Mouse (Mus musculus): ENCODE data around the gene Tubg1. TPM values are rescaled to one million over a fixed set of nuclear protein-coding genes. Genes with fewer than 3 reads are reported as not detected.
"Not testable (repeated sequence)": the region's sequence is repeated elsewhere in the genome, so short reads cannot be mapped to it uniquely, and the experiment has no call there.

Gene Tubg1
- polyA plus RNA-seq, 1 experiment from 2014 or later: 63.7 TPM

GRCm38 (mm10) chr11:101154648-101155047 is 34.9 kb downstream of the Tubg1 start:
- ATAC-seq (ENCODE audit: low read depth): no peak
- Histone ChIP-seq H3K4me2 (ENCODE audit: low read depth, low read length) (no peak overlapping the region), H3K4me1 (ENCODE audit: control insufficient read depth, insufficient read depth, low read length) (peaks cover 12% of the 10 kb centered on the region; the same call in 1 of the 2 replicates), H3K4me3 (ENCODE audit: low read depth, low read length) (no peak overlapping the region), H3K9ac (replicated peaks; ENCODE audit: low read depth, low read length) (no peak overlapping the region), H3K27me3 (ENCODE audit: control insufficient read depth, insufficient read depth, low read length) (no peaks in the 10 kb centered on the region), H3K9me3 (ENCODE audit: control insufficient read depth, low read length) (no peaks in the 10 kb centered on the region), H3K27ac (ENCODE audit: low read depth, low read length) (no peak overlapping the region), H3K36me3 (ENCODE audit: control insufficient read depth, insufficient read depth, low read length) (no peaks in the 10 kb centered on the region)

- peak overlapping the region; percentile 31; the same call in 1 of the 2 replicates for H3K4me3 ChIP-seq (ENCODE audit: low read depth, low read length)
- 69% methylated on average over 6 of the region's 6 CpGs for WGBS
- H3K9ac ChIP-seq (replicated peaks; ENCODE audit: low read depth, low read length): no peak overlapping the region; the same call in 1 of the 2 replicates
- H3K36me3 ChIP-seq (ENCODE audit: control insufficient read depth, insufficient read depth, low read length): no peaks in the 10 kb centered on the region
- no peaks in the 10 kb centered on the region for H3K27me3 ChIP-seq (ENCODE audit: control insufficient read depth, insufficient read depth, low read length)
- no peak for ATAC-seq (ENCODE audit: low read depth)
- no peak overlapping the region for H3K27ac ChIP-seq (ENCODE audit: low read depth, low read length)
- H3K9me3 ChIP-seq (ENCODE audit: control insufficient read depth, low read length): no peaks in the 10 kb centered on the region
- 0 out of 2 replicates have a peak, but pooled peaks cover 12% of the 10 kb centered on the region for H3K4me1 ChIP-seq (ENCODE audit: control insufficient read depth, insufficient read depth, low read length)
- H3K4me2 ChIP-seq (ENCODE audit: low read depth, low read length): peak overlapping the region; percentile 48; the same call in 1 of the 2 replicates
Observed at GRCm38 (mm10) chr11:101155151-101155550, 35.4 kb downstream of the Tubg1 start.

DNA sequence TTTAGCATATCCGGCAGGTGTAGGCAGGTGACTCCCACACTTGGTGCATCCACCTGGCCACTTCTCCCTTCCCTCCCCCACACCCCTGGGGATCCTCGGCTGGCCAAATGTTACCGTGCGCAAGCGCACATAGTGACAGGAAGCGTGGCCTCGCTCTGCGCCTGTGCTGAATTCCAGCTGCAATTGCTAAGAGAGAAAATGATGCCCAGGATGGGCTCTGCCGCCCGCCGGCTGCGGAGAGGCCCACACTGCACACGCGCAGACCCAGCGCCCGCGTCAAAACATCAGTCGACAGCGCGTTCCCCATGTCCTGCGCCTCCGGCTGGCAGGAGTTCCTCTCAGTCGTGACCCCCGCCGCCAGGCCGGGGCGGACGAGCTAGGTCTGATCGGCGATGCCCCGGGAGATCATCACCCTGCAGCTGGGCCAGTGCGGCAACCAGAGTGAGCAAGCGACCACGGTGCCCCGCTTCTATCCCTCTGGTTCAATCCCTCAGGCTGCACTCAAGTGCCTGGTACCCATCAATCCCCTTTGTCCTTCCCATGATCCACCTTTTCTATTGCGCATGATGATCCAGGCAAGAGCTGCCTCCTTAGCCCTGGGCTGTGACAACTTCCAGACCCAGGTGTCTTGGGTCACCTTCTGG is 36.1 kb downstream of the Tubg1 start, which contains the start of gene Tubg2:
Gene Tubg2, plus strand, starts transcription at position 180 of the 644 bp plus-strand sequence.
- peak; percentile 91 for ATAC-seq (ENCODE audit: low read depth)
- Histone ChIP-seq H3K9me3 (ENCODE audit: control insufficient read depth, low read length) (no peaks in the 10 kb centered on the region), H3K36me3 (ENCODE audit: control insufficient read depth, insufficient read depth, low read length) (no peaks in the 10 kb centered on the region), H3K27me3 (ENCODE audit: control insufficient read depth, insufficient read depth, low read length) (no peaks in the 10 kb centered on the region), H3K9ac (replicated peaks; ENCODE audit: low read depth, low read length) (peak within 1 kb of the TSS; percentile 57), H3K4me2 (ENCODE audit: low read depth, low read length) (peak within 1 kb of the TSS; percentile 48), H3K27ac (ENCODE audit: low read depth, low read length) (peak within 1 kb of the TSS; percentile 79), H3K4me1 (ENCODE audit: control insufficient read depth, insufficient read depth, low read length) (0 out of 2 replicates have a peak, but pooled peaks cover 12% of the 10 kb centered on the region), H3K4me3 (ENCODE audit: low read depth, low read length) (peak within 1 kb of the TSS; percentile 31)
- WGBS: 2% methylated on average over 36 of the region's 36 CpGs

DNA sequence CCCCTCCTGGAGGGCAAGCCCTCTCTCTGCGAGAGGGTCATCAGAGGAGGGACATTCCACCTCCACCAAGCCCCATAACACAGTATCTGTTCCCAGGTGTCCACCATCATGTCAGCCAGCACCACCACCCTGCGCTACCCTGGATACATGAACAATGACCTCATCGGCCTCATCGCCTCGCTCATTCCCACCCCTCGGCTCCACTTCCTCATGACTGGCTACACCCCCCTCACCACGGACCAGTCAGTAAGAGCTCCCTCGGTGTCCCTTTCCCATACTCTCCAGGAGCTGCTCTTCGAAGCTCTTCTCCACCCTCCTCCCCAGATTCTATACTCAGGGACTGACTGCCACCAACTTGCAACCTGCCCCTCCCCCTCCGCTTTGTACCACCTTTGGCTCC is 40.4 kb downstream of the Tubg1 start:
- not testable (repeated sequence) for H3K4me2 ChIP-seq (ENCODE audit: low read depth, low read length); H3K27ac ChIP-seq (ENCODE audit: low read depth, low read length); H3K9me3 ChIP-seq (ENCODE audit: control insufficient read depth, low read length); H3K36me3 ChIP-seq (ENCODE audit: control insufficient read depth, insufficient read depth, low read length); ATAC-seq (ENCODE audit: low read depth); H3K9ac ChIP-seq (replicated peaks; ENCODE audit: low read depth, low read length); H3K4me3 ChIP-seq (ENCODE audit: low read depth, low read length)
- Histone ChIP-seq H3K27me3 (ENCODE audit: control insufficient read depth, insufficient read depth, low read length) (peaks cover 18% of the 10 kb centered on the region), H3K4me1 (ENCODE audit: control insufficient read depth, insufficient read depth, low read length) (peaks cover 16% of the 10 kb centered on the region; the same call in 1 of the 2 replicates)
- WGBS: 68% methylated on average over 7 of the region's 10 CpGs

DNA sequence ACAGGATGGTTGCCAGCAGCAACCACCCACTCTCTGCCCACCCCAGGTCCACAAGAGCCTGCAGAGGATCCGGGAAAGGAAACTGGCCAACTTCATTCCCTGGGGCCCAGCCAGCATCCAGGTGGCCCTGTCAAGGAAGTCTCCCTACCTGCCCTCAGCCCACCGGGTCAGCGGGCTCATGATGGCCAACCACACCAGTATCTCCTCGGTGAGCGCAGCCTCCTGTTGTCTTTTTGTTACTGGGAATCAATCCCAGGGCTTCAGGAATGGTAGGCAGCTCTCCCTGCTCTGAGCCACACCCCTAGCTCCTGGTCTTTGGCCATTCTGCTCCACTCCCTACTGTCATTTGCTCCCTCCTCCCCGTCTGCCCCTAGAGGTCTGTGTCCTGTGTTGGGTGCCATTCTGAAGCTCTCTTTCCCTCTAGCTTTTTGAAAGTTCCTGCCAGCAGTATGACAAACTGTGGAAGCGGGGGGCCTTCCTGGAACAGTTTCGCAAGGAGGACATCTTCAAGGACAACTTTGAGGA is 41.3 kb downstream of the Tubg1 start:
- H3K4me2 ChIP-seq (ENCODE audit: low read depth, low read length); H3K4me3 ChIP-seq (ENCODE audit: low read depth, low read length); ATAC-seq (ENCODE audit: low read depth); H3K36me3 ChIP-seq (ENCODE audit: control insufficient read depth, insufficient read depth, low read length); H3K27ac ChIP-seq (ENCODE audit: low read depth, low read length); H3K9me3 ChIP-seq (ENCODE audit: control insufficient read depth, low read length); H3K9ac ChIP-seq (replicated peaks; ENCODE audit: low read depth, low read length); H3K4me1 ChIP-seq (ENCODE audit: control insufficient read depth, insufficient read depth, low read length): not testable (repeated sequence)
- peaks cover 27% of the 10 kb centered on the region for H3K27me3 ChIP-seq (ENCODE audit: control insufficient read depth, insufficient read depth, low read length)
- 84% methylated on average over 6 of the region's 8 CpGs for WGBS

DNA sequence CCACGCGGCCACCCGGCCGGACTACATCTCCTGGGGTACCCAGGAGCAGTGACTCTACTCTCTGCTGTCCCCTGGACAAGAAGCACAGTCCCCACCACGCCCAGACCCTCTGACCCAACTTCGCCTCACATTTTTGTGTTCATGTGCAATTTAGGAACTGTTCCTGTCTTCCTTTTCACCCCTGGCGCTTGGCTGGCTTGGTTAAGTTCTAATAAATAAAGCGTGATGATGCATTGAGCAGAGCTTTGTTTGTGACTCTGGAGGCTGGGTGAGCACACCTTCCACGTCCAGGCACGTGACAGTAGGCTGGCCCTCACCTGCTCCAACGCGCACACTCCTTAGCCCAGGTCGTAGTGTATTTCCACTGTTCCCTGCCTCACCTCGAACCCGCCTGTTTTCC is 41.8 kb downstream of the Tubg1 start:
- Histone ChIP-seq H3K27ac (ENCODE audit: low read depth, low read length) (no peak overlapping the region), H3K9ac (replicated peaks; ENCODE audit: low read depth, low read length) (no peak overlapping the region), H3K27me3 (ENCODE audit: control insufficient read depth, insufficient read depth, low read length) (peaks cover 32% of the 10 kb centered on the region), H3K4me3 (ENCODE audit: low read depth, low read length) (no peak overlapping the region), H3K4me1 (ENCODE audit: control insufficient read depth, insufficient read depth, low read length) (peaks cover 5% of the 10 kb centered on the region; the same call in 1 of the 2 replicates), H3K36me3 (ENCODE audit: control insufficient read depth, insufficient read depth, low read length) (peaks cover 9% of the 10 kb centered on the region; the same call in 1 of the 2 replicates), H3K4me2 (ENCODE audit: low read depth, low read length) (no peak overlapping the region), H3K9me3 (ENCODE audit: control insufficient read depth, low read length) (no peaks in the 10 kb centered on the region)
- 89% methylated on average over 15 of the region's 15 CpGs for WGBS
- ATAC-seq (ENCODE audit: low read depth): no peak

DNA sequence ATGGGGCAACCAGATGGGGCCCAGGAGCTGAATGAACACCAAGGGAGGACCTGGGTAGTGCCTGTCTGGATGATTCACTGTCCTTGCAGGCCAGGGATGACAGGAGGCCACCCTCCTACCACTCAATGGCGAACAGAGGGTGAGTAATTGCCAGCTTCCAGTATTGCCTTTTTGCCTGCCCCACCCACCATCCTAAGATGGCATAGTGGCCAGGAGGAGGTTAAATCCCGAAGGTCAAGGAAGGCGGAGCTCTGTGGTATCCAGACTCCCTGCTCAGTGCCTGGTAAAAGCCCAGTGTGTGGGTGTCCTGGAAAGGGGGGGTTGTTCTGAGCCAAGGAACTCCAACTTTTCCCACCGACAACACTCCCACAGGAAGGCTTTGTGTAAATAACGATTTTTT is 42.6 kb downstream of the Tubg1 start:
- Histone ChIP-seq H3K4me3 (ENCODE audit: low read depth, low read length) (no peak overlapping the region), H3K4me1 (ENCODE audit: control insufficient read depth, insufficient read depth, low read length) (peaks cover 5% of the 10 kb centered on the region; the same call in 1 of the 2 replicates), H3K36me3 (ENCODE audit: control insufficient read depth, insufficient read depth, low read length) (peaks cover 12% of the 10 kb centered on the region), H3K27me3 (ENCODE audit: control insufficient read depth, insufficient read depth, low read length) (peaks cover 38% of the 10 kb centered on the region), H3K27ac (ENCODE audit: low read depth, low read length) (no peak overlapping the region), H3K9ac (replicated peaks; ENCODE audit: low read depth, low read length) (no peak overlapping the region), H3K9me3 (ENCODE audit: control insufficient read depth, low read length) (no peaks in the 10 kb centered on the region), H3K4me2 (ENCODE audit: low read depth, low read length) (no peak overlapping the region)
- no peak for ATAC-seq (ENCODE audit: low read depth)
- 38% methylated on average over 5 of the region's 5 CpGs for WGBS

GRCm38 (mm10) chr11:101162772-101163171 is 43.0 kb downstream of the Tubg1 start:
- Histone ChIP-seq H3K4me3 (ENCODE audit: low read depth, low read length) (no peak overlapping the region), H3K27me3 (ENCODE audit: control insufficient read depth, insufficient read depth, low read length) (peaks cover 43% of the 10 kb centered on the region), H3K4me2 (ENCODE audit: low read depth, low read length) (no peak overlapping the region), H3K9me3 (ENCODE audit: control insufficient read depth, low read length) (no peaks in the 10 kb centered on the region), H3K9ac (replicated peaks; ENCODE audit: low read depth, low read length) (no peak overlapping the region), H3K27ac (ENCODE audit: low read depth, low read length) (no peak overlapping the region), H3K4me1 (ENCODE audit: control insufficient read depth, insufficient read depth, low read length) (peaks cover 5% of the 10 kb centered on the region; the same call in 1 of the 2 replicates), H3K36me3 (ENCODE audit: control insufficient read depth, insufficient read depth, low read length) (peaks cover 16% of the 10 kb centered on the region)
- WGBS: 40% methylated on average over 5 of the region's 5 CpGs
- ATAC-seq (ENCODE audit: low read depth): no peak

Measured in neural tube, embryonic 14.5 days (tissue).